In genomic region chr19:56808771-56809170, GRCm38 (mm10) we compare ENCODE assay signal across 12 mouse cellular contexts. TPM values are rescaled to one million over a fixed set of nuclear protein-coding genes. Genes with fewer than 3 reads are reported as not detected.
DNase-seq lines count a peak whose midpoint lies in the region; ATAC-seq and TF ChIP-seq lines count a peak whose summit lies in the region.
"Had no signal": no experiment of that assay in that cellular context is flagged by ENCODE, and none has a peak within 500 bp of the region (broad histone marks: within the 10 kb centered on the region; RNA-seq: fewer than 3 reads in every experiment).

No protein-coding gene starts in this region.

- ATAC-seq in cerebellum, adult (ENCODE audit: insufficient number of reproducible peaks, low FRiP score, low TSS enrichment) = no peak
- ATAC-seq in liver, postnatal 0 days = no peak

- H3K9me3 ChIP-seq in liver, postnatal 0 days (ENCODE audit: low read length) = no peaks in the 10 kb centered on the region
- H3K9me3 ChIP-seq: lung, embryonic 15.5 days; neural tube, embryonic 15.5 days had no signal

- no peak overlapping the region for H3K4me2 ChIP-seq in liver, postnatal 0 days (ENCODE audit: low read depth, low read length)
- H3K4me2 ChIP-seq: lung, embryonic 15.5 days; neural tube, embryonic 15.5 days had no signal

- TF ChIP-seq CTCF in liver, postnatal 0 days (IDR thresholded peaks at IDR 0.05; ENCODE audit: low read depth) = peak; percentile 43

- peak; percentile 27 to 43 for DNase-seq in cerebellum, postnatal 14 days
- DNase-seq in liver, postnatal 0 days = no peak
- DNase-seq in liver (no peak), MN1 (ENCODE audit: low spot score) (peak; percentile 32)
- DNase-seq in induced T-regulatory cell, adult 2 months (ENCODE audit: low read depth) = peak; percentile 23
- DNase-seq in T-cell, adult 2 months (ENCODE audit: low spot score) = no peak
- DNase-seq in layer of hippocampus, adult 11-12 months (ENCODE audit: low spot score) = no peak
- DNase-seq: cerebellum, adult 9-11 months; kidney, adult 8-10 months had no signal

- no peak for TF ChIP-seq EP300 in liver, postnatal 0 days (IDR thresholded peaks at IDR 0.05; ENCODE audit: low read depth)

- no peaks in the 10 kb centered on the region for H3K27me3 ChIP-seq in liver, postnatal 0 days (ENCODE audit: insufficient read depth, low read length)
- H3K27me3 ChIP-seq: lung, embryonic 15.5 days; neural tube, embryonic 15.5 days had no signal

- 73% methylated on average over 5 of the region's 5 CpGs for WGBS in liver, postnatal 0 days (ENCODE audit: insufficient replicate concordance)

- H3K9ac ChIP-seq in liver, postnatal 0 days (replicated peaks) = no peak overlapping the region
- H3K9ac ChIP-seq: lung, embryonic 15.5 days; neural tube, embryonic 15.5 days had no signal

- H3K4me1 ChIP-seq in liver, postnatal 0 days (ENCODE audit: insufficient read depth) = no peaks in the 10 kb centered on the region
- H3K4me1 ChIP-seq: neural tube, embryonic 15.5 days had no signal

- no peak overlapping the region for H3K27ac ChIP-seq in liver, postnatal 0 days (ENCODE audit: low read depth)
- H3K27ac ChIP-seq: lung, embryonic 15.5 days; neural tube, embryonic 15.5 days had no signal

- peaks cover 52% of the 10 kb centered on the region for H3K36me3 ChIP-seq in liver, postnatal 0 days (replicated peaks; ENCODE audit: insufficient read depth, low read length)

- H3K4me3 ChIP-seq in liver, postnatal 0 days (ENCODE audit: low read depth, low read length) = no peak overlapping the region
- H3K4me3 ChIP-seq: lung, embryonic 15.5 days; neural tube, embryonic 15.5 days had no signal

RNA-seq across cellular contexts. Expression of gene Ccdc186, which starts 13.2 kb away (rescaled TPM):
- polyA plus RNA-seq in liver, postnatal 0 days (2015; fragmentation: Nextera tagmentation; extraction: Ambion mirVana) = 3.8 and 4.6 TPM in 2 replicates

RNA-seq across cellular contexts. Expression of gene Tdrd1, which starts 17.2 kb away (rescaled TPM):
- not detected in 2 replicates for polyA plus RNA-seq in liver, postnatal 0 days (2015; fragmentation: Nextera tagmentation; extraction: Ambion mirVana)

Comparison
In these comparisons a context has a peak if more than half of its experiments do, and no peak if none do; other contexts are left out.
1. DNase-seq: peak in cerebellum, postnatal 14 days (2 of 2), MN1 (single experiment) and induced T-regulatory cell, adult 2 months (single experiment); none in liver, postnatal 0 days (single experiment), liver (single experiment), T-cell, adult 2 months (single experiment) and layer of hippocampus, adult 11-12 months (single experiment).